Mouse (Mus musculus) heart, adult 9 months (tissue): Measurements from ENCODE around the gene Chrng.

Source experiments
- DNase-seq, 2 experiments: peaks; one replicate each; pipeline ENCODE4 v3.0.0; 2022; ENCODE audit warnings: low spot score in 2 of 2

Gene Chrng

DNA sequence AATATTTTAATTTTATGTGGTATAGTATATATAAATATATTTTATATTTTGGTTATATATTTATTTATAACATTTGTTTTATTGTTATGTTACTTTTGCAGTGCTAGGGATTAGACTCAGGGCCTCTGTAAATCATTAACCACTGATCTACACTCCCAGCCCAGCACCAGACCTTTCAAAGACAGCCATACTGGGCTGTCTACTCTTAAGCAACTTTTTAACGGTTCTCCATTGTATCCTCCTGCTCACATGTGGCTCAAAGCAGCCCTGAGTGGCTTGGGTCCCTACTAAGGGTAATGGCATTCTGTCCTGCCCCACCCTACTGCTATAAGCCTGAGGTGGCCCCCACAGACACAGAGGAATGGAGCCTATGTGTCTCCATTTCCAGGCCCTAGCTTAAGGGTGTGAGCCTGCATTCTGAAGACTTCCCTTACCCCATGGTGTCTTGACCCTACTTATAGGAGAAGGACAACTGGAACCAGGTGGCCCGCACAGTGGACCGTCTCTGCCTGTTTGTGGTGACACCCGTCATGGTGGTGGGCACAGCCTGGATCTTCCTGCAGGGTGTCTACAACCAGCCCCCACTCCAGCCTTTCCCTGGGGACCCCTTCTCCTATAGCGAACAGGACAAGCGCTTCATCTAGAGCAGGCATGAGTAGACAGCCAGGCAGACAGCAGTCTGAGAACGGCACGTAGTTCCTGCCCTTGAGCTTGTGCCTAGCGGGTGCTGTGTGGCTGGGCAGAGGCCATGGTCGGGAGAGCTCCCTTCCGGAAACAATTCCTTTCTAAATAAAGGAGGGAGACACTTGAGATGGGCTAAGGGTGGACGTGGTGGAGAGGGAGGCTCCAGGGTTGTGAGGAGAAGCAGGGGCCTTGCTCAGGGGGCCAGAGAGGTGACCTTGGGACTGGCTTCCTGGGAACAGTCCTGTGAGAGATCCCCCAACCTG is 6.1 kb upstream of the Chrng start:
- DNase-seq = no peak

DNA sequence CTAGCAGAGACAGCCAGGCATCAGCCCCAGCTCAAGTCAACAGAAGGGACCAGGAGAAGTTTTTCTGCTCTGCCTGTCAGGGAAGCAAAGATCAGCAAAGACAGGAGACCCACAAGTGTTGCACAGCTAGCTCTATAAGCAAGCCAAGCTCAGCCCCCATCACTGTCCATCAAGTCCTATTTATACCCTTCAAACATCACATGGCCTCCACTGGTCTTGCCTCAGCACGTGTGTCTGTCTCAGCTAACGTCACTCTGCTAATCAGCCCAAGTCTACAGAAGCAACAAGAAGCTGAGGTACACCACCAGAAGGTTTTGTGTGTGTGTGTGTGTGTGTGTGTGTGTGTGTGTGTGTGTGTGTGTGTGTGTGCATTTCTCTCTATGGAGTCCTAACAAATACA is 3.6 kb upstream of the Chrng start:
- DNase-seq = no peak

- no peak for DNase-seq
Observed at GRCm38 (mm10) chr1:87201848-87202247, 2.6 kb upstream of the Chrng start.

GRCm38 (mm10) chr1:87203779-87204178 is 678 bp upstream of the Chrng start:
- no peak for DNase-seq

GRCm38 (mm10) chr1:87205038-87205437 is 581 bp downstream of the Chrng start:
- no peak for DNase-seq

- no peak for DNase-seq
Observed at GRCm38 (mm10) chr1:87205502-87205901, 1.0 kb downstream of the Chrng start.

DNA sequence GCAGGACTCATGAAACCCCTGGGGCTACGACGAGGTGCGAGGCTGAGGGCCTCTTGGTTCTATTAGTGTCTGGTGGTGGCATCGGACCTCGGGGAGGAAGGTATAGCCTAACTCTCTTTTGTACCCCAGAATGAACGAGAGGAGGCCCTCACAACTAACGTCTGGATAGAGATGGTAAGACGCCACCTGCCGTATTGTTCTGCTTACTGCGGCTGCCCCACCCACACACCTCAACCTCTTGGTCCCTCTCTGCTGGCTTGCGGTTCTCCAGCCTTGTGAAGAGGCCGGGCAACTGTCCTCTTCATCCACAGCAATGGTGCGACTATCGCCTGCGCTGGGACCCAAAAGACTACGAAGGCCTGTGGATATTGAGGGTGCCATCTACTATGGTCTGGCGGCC is 1.9 kb downstream of the Chrng start:
- no peak for DNase-seq

DNA sequence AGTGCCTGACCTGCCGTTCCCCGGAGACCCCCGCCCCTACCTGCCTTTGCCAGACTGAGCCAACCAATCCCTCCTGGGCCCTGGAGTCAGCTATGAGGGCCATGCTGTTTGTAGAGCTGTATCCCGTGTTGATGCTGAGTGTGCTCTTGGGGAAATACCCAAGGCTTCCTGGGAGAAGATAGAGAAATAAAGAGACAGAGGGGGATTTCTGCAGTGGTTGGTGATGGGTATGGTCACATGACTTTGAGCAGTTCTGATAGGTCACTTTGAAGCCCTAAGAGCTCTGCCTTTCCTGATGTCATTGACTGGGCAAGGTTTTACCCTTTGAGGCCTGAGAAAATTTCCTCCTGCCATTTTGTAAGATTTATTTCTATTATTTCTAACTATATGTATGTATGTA is 7.0 kb downstream of the Chrng start:
- no peak for DNase-seq

DNA sequence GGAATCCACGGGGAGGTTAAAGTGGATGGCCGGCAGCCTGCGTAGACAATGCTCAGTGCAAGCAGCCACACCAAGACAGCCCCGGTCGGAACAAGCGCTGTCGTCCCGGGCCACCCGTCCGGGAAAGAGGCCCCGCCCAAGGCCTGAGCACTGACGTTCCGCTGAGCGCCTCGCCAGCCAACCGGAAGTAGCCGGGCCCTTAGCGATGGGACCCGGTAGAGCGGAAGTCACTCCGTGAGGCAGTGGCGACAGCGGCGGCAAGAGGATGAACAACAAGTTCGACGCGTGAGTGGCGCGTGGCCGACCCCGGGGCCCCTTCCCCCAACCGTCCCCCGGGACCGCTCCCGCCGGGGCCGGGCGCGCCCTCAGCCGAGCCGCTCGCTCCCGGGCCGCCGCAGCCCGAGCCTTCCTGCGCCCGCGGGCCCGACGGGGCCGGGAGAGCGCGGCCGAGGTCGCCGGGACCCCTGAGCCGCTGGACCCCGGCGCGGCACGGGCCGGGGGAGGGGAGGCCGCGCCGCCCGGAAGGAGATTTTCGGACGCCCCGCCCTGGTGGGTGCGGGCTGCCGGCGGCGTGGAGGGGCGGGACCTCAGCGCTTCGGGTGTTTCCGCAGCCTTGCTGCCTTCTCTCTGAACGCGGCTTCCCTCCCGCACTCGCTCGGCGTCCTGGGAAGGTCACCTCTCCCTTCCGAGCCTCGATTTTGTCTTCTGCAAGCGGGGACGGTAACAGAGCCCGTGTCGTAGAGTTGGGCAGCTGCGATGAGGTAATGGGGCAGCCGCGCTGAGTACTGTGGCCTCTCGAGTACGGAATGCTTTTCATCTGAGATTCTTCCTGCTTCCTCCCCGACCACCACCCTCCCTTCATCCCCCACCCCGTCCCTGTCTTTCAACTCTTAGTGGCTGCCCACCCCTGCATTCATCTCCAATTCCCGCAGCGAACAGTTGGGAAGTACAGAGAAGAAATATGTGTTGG is 9.6 kb downstream of the Chrng start, which contains the start of gene Eif4e2:
Gene Eif4e2, plus strand, starts transcription at position 180 of the 970 bp plus-strand sequence.
- DNase-seq = peak; percentile 93 to 95

- DNase-seq = no peak
Observed at GRCm38 (mm10) chr1:87214748-87215147, 10.3 kb downstream of the Chrng start.

GRCm38 (mm10) chr1:87217938-87218337 is 13.5 kb downstream of the Chrng start:
- no peak for DNase-seq

DNA sequence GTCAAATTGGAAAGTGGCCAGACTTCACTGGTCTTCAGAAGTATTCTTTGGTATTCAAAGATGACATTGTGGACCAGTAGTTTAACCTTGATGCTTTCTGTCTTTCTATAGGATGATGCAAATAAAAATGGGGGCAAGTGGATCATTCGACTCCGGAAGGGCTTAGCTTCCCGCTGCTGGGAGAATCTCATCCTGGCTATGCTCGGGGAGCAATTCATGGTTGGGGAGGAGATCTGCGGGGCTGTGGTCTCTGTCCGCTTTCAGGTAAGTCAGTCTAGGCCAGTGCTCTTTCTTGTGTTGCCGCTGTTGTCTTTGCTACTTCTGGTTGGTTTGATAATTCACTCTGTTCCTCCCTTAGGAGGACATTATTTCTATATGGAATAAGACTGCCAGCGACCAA is 21.3 kb downstream of the Chrng start:
- DNase-seq = no peak

GRCm38 (mm10) chr1:87226409-87227159 is 22.1 kb downstream of the Chrng start:
- no peak for DNase-seq

DNA sequence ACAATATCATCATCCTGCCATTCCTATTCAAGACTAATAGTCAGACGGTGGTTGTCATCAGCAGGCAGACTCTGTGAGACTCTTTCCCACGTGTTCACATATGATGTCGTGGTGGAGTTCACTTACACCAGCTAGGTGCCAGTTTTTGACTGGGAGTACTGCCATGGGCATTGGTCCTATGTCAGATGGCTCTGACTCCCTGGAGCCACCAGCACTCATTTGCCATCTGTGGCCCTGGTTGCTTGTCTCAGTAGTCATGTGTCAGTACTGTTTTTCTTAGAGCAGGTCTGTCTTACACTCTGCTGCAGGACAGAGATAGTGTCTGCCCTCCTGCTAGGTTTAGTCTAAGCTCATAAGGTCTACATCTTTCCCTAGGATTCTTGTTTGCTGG is 22.7 kb downstream of the Chrng start:
- no peak for DNase-seq

DNA sequence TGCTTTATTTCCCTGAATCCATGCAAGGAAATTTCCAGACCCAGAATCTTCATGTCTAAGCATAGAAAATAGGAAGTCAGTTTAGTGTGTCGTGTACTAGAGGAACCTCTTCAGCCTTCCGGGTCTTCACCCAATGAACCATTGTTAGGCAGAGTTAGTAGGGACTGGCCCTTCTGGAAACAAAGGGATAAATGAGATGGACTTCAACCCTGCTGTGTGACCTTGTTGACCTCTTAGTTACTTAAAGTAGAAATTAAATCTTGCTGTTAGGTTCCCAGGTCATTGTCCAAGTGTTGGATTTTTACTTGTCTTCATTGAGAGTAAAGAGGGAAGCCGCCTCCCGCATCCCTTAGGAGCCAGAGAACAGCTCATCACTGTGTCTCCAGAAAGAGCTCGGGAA is 26.1 kb downstream of the Chrng start:
- DNase-seq = no peak

- DNase-seq = no peak
Observed at GRCm38 (mm10) chr1:87232197-87232596, 27.7 kb downstream of the Chrng start.

- no peak for DNase-seq
Observed at GRCm38 (mm10) chr1:87239056-87239455, 34.6 kb downstream of the Chrng start.

GRCm38 (mm10) chr1:87243021-87243420 is 38.6 kb downstream of the Chrng start:
- DNase-seq = no peak

DNA sequence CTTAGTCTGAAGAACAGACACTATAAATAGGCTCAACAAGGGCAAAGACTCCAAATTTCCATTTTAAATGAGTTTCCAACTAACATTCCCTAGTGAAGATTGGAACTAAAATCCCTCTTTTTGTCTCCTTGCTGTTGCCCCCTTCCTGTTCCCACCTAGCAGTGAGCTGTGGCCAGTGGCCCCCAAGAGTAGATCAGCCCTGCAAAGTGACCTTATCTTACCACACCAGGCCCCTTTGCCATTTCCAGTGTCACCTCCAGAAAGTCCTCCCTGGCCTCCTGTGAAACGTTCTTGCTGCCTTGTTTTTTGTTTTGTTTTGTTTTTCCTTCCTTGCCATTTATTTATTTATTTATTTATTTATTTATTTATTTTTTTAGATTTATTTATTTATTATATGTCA is 41.0 kb downstream of the Chrng start:
- no peak for DNase-seq

DNA sequence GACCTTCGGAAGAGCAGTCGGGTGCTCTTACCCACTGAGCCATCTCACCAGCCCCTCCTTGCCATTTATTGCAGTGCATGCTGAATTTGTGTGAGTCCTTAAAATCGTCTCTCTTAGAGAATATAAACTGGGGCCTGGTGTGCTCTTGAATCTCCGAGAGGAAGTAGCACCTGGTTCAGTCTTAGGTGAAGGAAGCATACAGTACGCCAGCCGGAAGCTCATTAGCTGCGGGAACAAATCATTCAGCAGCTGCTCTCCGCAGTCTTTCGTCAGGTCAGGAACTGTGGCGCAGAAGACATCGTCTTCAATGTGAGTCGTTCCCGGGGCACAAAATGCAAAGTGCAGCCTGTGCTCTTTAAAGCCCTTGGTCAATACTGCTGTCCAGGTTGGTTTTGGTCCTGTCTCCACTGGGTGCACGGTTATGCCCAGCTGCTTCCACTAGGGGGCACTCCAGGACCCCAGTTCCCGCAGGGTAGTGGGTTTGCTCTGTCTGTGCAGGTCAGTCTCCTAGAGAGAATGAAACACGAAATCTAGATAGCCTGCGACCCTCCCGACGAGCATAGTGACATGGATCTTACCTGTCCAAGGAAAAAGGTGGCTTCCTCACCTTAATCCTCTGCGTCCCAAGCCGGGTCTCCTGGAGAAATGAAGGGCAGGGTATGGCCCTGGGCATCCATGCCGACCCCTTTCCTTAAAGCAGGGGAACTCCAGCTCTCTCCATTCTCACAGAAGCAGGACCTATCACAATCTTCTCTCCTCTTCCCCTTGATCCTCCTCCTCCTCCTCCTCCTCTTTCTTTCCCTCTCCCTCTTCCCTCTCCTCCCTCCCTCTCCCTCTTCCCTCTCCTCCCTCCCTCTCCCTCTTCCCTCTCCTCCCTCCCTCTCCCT is 41.7 kb downstream of the Chrng start:
- DNase-seq = peak; percentile 36 to 58
